Comparison of ENCODE assay signal across 13 mouse cellular contexts in genomic region chr16:96945468-96946302, GRCm38 (mm10).
A peak's percentile ranks its signal among the peaks of the same experiment; 100 is the strongest.
DNase-seq lines count a peak whose midpoint lies in the region; ATAC-seq and TF ChIP-seq lines count a peak whose summit lies in the region.
"Had no signal": no experiment of that assay in that cellular context is flagged by ENCODE, and none has a peak within 500 bp of the region (broad histone marks: within the 10 kb centered on the region; RNA-seq: fewer than 3 reads in every experiment).

No protein-coding gene starts in this region.

- H3K4me3 ChIP-seq in hindbrain, embryonic 15.5 days = no peak overlapping the region
- no peak overlapping the region for H3K4me3 ChIP-seq in olfactory bulb, adult 2 months (ENCODE audit: insufficient read depth, low read depth, low read length)
- H3K4me3 ChIP-seq: limb, embryonic 15.5 days had no signal

- no peak overlapping the region for H3K9ac ChIP-seq in hindbrain, embryonic 15.5 days
- H3K9ac ChIP-seq: limb, embryonic 15.5 days had no signal

- H3K4me2 ChIP-seq in hindbrain, embryonic 15.5 days = 0 out of 2 replicates have a peak overlapping the region, but pooled peaks have one; percentile 4
- H3K4me2 ChIP-seq: limb, embryonic 15.5 days had no signal

- intact Hi-C loops in left cerebral cortex, postnatal 4 days (cut with DNase I) = no loop called here
- intact Hi-C loops in left cerebral cortex, postnatal 10 days (cut with DNase I) = no loop called here
- intact Hi-C loops in gastrocnemius, postnatal 36 days (cut with DNase I) = no loop called here

- peaks cover 16% of the 10 kb centered on the region for H3K4me1 ChIP-seq in hindbrain, embryonic 15.5 days (replicated peaks)
- peaks cover 11% of the 10 kb centered on the region for H3K4me1 ChIP-seq in olfactory bulb, adult 2 months (ENCODE audit: control insufficient read depth, insufficient read depth, low read length)

- no peaks in the 10 kb centered on the region for H3K9me3 ChIP-seq in hindbrain, embryonic 15.5 days
- H3K9me3 ChIP-seq: limb, embryonic 15.5 days had no signal

- no peaks in the 10 kb centered on the region for H3K36me3 ChIP-seq in hindbrain, embryonic 15.5 days
- H3K36me3 ChIP-seq: limb, embryonic 15.5 days had no signal

- peak overlapping the region; percentile 58 for H3K27ac ChIP-seq in hindbrain, embryonic 15.5 days (replicated peaks)
- H3K27ac ChIP-seq in olfactory bulb, adult 2 months (ENCODE audit: insufficient read depth, low read depth, low read length) = peak overlapping the region; percentile 66
- H3K27ac ChIP-seq: limb, embryonic 15.5 days had no signal

- 27% methylated on average over 11 of the region's 11 CpGs for WGBS in hindbrain, embryonic 15.5 days
- WGBS in olfactory bulb, adult 2 months = 35% methylated on average over 11 of the region's 11 CpGs

- no peak for TF ChIP-seq POLR2A in olfactory bulb, adult 2 months (IDR thresholded peaks at IDR 0.05; ENCODE audit: insufficient read depth, low read depth, low read length)

- no peak for TF ChIP-seq CTCF in olfactory bulb, adult 2 months (IDR thresholded peaks at IDR 0.05; ENCODE audit: insufficient read depth, low read depth, low read length)

- H3K27me3 ChIP-seq in hindbrain, embryonic 15.5 days = no peaks in the 10 kb centered on the region
- H3K27me3 ChIP-seq: limb, embryonic 15.5 days had no signal

- ATAC-seq in hindbrain, embryonic 15.5 days (ENCODE audit: low FRiP score, low read depth) = peak; percentile 74
- ATAC-seq in granulocyte monocyte progenitor cell, adult 5-6 weeks (replicated peaks; ENCODE audit: poor library complexity, severe bottlenecking) = no peak

- DNase-seq in left cerebral cortex, postnatal 4 days = peak; percentile 82
- DNase-seq in left cerebral cortex, postnatal 10 days (ENCODE audit: extremely low spot score in 1 of 2, low spot score in 2 of 2) = no peak
- DNase-seq in embryo, embryonic 10.5 days (ENCODE audit: low spot score) = peak; percentile 21
- no peak for DNase-seq in gastrocnemius, postnatal 36 days
- no peak for DNase-seq in natural killer cell, adult 2 months (ENCODE audit: low spot score in 2 of 2)
- DNase-seq: gastrocnemius, postnatal 10 days; heart, postnatal 36 days; right cerebral cortex, postnatal 25 days; thymus, postnatal 14 days had no signal

Comparison
In these comparisons a context has a peak if more than half of its experiments do, and no peak if none do; other contexts are left out.
1. DNase-seq: peak in left cerebral cortex, postnatal 4 days (single experiment) and embryo, embryonic 10.5 days (single experiment); none in left cerebral cortex, postnatal 10 days (0 of 2), gastrocnemius, postnatal 36 days (0 of 2) and natural killer cell, adult 2 months (0 of 2).